Mouse (Mus musculus): ENCODE measurements around the gene Syngap1.

GRCm38 (mm10) chr17:26971247-26971905 is 30.3 kb downstream of the Syngap1 start:
- no peak for TF ChIP-seq GATA1 (IDR thresholded peaks at IDR 0.05; ENCODE audit: low read length)
- TF ChIP-seq TAL1 (IDR thresholded peaks at IDR 0.05; ENCODE audit: low read length) = no peak

Data from erythroblast, embryonic 14.5 days (primary cell).